Mouse (Mus musculus): ENCODE measurements around the gene Xntrpc. TPM values are rescaled to one million over a fixed set of nuclear protein-coding genes. Genes with fewer than 3 reads are reported as not detected.
A peak's percentile ranks its signal among the peaks of the same experiment; 100 is the strongest.

Gene Xntrpc
- polyA plus RNA-seq, 1 experiment from 2014 or later, result 1.4 TPM

DNA sequence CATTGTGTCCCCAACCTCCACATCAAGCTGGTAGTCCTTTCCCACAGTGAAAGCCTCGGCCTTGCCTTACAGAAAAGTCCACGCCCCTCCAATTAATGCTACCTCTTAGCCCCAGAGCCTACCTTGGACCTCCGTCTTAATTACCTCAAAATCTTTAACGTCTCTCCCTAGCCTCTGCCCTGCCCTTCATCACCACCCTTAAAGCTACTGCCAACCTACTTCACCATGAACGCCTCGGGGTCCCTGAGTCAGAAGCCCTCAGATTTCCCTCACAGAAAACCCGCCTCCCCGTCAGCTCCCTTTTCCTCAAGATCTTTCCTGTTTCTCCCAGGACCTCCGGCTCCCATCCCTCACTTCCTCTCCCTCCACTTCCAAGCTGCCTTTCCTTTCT is 863 bp upstream of the Xntrpc start:
- Histone ChIP-seq H3K4me2 (peak overlapping the region; percentile 87), H3K4me3 (ENCODE audit: low read depth, low read length) (peak overlapping the region; percentile 82), H3K36me3 (ENCODE audit: control insufficient read depth, insufficient read depth, low read length) (no peaks in the 10 kb centered on the region), H3K27ac (ENCODE audit: low read depth, low read length) (peak overlapping the region; percentile 74), H3K4me1 (ENCODE audit: control insufficient read depth, insufficient read depth, low read length) (peaks cover 14% of the 10 kb centered on the region), H3K9me3 (replicated peaks; ENCODE audit: control insufficient read depth, low read length) (no peaks in the 10 kb centered on the region), H3K9ac (ENCODE audit: low read depth, low read length) (peak overlapping the region; percentile 86), H3K27me3 (ENCODE audit: control insufficient read depth, insufficient read depth, low read length) (no peaks in the 10 kb centered on the region)
- 0 out of 2 replicates have a peak, but pooled peaks have one; percentile 6 for ATAC-seq (replicated peaks; ENCODE audit: insufficient number of reproducible peaks, low FRiP score, low TSS enrichment)
- 0% methylated on average over 9 of the region's 9 CpGs for WGBS (ENCODE audit: insufficient replicate concordance)

DNA sequence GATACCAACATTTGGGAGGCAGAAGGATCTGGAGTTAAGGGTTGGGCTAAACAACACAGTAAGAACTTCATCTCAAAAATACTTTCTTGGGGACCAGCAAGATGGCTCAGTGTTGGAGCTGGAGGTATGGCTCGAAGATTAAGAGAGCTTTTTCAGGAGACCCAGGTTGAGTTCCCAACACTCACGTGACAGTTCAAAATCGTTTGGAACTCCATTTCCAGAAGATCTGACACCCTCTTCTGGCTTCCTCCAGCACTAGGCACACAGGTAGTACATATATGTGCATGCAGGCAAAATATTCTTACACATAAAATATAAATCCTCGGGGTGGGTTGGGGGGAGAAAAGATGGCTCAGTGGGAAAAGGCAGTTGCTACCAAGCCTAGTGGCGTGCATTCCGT is 850 bp downstream of the Xntrpc start:
- Histone ChIP-seq H3K4me1 (ENCODE audit: control insufficient read depth, insufficient read depth, low read length) (peaks cover 14% of the 10 kb centered on the region), H3K4me3 (ENCODE audit: low read depth, low read length) (peak overlapping the region; percentile 82), H3K27ac (ENCODE audit: low read depth, low read length) (no peak overlapping the region), H3K27me3 (ENCODE audit: control insufficient read depth, insufficient read depth, low read length) (no peaks in the 10 kb centered on the region), H3K4me2 (peak overlapping the region; percentile 87), H3K9me3 (replicated peaks; ENCODE audit: control insufficient read depth, low read length) (no peaks in the 10 kb centered on the region), H3K36me3 (ENCODE audit: control insufficient read depth, insufficient read depth, low read length) (no peaks in the 10 kb centered on the region), H3K9ac (ENCODE audit: low read depth, low read length) (peak overlapping the region; percentile 86)
- WGBS (ENCODE audit: insufficient replicate concordance), result 74% methylated on average over 6 of the region's 6 CpGs
- ATAC-seq (replicated peaks; ENCODE audit: insufficient number of reproducible peaks, low FRiP score, low TSS enrichment), result no peak

DNA sequence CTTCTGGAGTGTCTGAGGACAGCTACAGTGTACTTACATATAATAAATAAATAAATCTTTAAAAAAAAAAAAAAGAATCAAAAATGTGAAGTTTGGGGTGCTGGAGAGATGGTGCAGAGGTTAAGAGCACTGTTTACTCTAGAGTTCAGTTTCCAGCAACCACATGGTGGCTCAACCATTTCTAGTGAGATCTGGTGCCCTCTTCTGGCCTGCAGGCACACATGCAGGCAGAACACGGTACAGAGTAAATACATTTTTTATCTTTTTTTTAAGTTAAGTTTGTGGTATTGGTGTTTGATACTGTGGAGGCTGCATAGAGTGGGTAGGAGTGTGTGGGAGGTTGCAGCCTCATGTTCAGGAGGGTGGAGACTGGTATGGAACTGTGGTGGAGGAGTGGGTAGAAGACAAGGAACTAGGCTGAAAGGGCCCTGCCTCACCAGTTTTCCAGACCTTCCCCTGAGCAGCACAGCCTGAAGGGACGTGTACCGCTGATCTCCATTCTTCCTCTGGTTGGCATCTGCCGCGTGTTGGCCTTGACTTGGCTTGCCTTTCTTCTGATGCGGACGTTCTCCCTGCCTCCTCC is 11.3 kb downstream of the Xntrpc start:
- H3K27ac ChIP-seq (ENCODE audit: low read depth, low read length), result no peak overlapping the region
- H3K9me3 ChIP-seq (replicated peaks; ENCODE audit: control insufficient read depth, low read length), result no peaks in the 10 kb centered on the region
- no peak overlapping the region for H3K9ac ChIP-seq (ENCODE audit: low read depth, low read length)
- no peak overlapping the region for H3K4me3 ChIP-seq (ENCODE audit: low read depth, low read length)
- no peak for ATAC-seq (replicated peaks; ENCODE audit: insufficient number of reproducible peaks, low FRiP score, low TSS enrichment)
- H3K4me2 ChIP-seq, result no peak overlapping the region
- H3K4me1 ChIP-seq (ENCODE audit: control insufficient read depth, insufficient read depth, low read length), result no peaks in the 10 kb centered on the region
- WGBS (ENCODE audit: insufficient replicate concordance), result 81% methylated on average over 7 of the region's 7 CpGs
- peaks cover 50% of the 10 kb centered on the region for H3K36me3 ChIP-seq (ENCODE audit: control insufficient read depth, insufficient read depth, low read length)
- H3K27me3 ChIP-seq (ENCODE audit: control insufficient read depth, insufficient read depth, low read length), result no peaks in the 10 kb centered on the region

DNA sequence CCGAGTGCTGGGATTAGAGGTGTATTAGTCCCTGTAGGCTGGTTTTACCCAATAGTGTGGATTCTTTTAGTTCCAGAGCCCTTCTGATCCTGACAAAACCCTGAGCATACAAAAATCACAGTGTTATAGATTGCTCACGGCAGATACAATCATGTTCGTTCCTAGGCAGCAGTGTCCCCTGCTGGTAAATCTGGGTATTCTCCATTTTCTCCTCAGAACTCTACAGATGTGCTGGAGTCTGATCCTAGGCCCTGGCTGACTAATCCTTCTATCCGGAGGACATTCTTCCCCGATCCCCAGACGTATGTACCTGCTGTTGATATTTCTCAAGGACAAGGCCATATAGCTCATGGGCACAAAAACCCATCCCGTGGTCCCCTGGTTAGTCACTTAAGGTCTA is 13.0 kb downstream of the Xntrpc start:
- H3K9ac ChIP-seq (ENCODE audit: low read depth, low read length), result no peak overlapping the region
- no peaks in the 10 kb centered on the region for H3K4me1 ChIP-seq (ENCODE audit: control insufficient read depth, insufficient read depth, low read length)
- 80% methylated on average over 7 of the region's 7 CpGs for WGBS (ENCODE audit: insufficient replicate concordance)
- no peak overlapping the region for H3K4me2 ChIP-seq
- H3K36me3 ChIP-seq (ENCODE audit: control insufficient read depth, insufficient read depth, low read length), result peaks cover 52% of the 10 kb centered on the region
- H3K27ac ChIP-seq (ENCODE audit: low read depth, low read length), result no peak overlapping the region
- no peak overlapping the region for H3K4me3 ChIP-seq (ENCODE audit: low read depth, low read length)
- no peak for ATAC-seq (replicated peaks; ENCODE audit: insufficient number of reproducible peaks, low FRiP score, low TSS enrichment)
- H3K9me3 ChIP-seq (replicated peaks; ENCODE audit: control insufficient read depth, low read length), result no peaks in the 10 kb centered on the region
- H3K27me3 ChIP-seq (ENCODE audit: control insufficient read depth, insufficient read depth, low read length), result no peaks in the 10 kb centered on the region

DNA sequence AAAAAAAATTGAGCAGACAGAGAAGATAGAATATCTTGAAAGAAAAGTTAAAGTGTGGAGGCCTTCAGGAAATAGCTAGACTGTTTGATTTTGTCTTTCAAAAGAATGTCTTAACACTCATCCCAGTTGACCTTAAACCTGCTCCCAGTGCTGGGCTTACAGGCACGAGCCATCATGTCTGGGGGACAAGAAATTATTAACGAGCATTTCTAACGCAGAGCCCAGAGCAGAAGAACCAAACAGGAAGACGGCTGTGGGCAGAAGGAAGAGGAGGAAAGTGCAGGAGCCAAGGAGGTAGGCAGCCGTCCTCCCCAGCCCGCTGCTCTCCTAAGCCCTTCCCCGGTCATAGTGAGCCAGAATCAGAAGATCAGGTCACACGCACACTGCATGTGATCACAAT is 14.8 kb downstream of the Xntrpc start:
- no peaks in the 10 kb centered on the region for H3K4me1 ChIP-seq (ENCODE audit: control insufficient read depth, insufficient read depth, low read length)
- H3K9me3 ChIP-seq (replicated peaks; ENCODE audit: control insufficient read depth, low read length), result no peaks in the 10 kb centered on the region
- no peak overlapping the region for H3K27ac ChIP-seq (ENCODE audit: low read depth, low read length)
- no peak overlapping the region for H3K4me2 ChIP-seq
- WGBS (ENCODE audit: insufficient replicate concordance), result 89% methylated on average over 8 of the region's 8 CpGs
- peaks cover 44% of the 10 kb centered on the region for H3K36me3 ChIP-seq (ENCODE audit: control insufficient read depth, insufficient read depth, low read length)
- H3K27me3 ChIP-seq (ENCODE audit: control insufficient read depth, insufficient read depth, low read length), result no peaks in the 10 kb centered on the region
- H3K4me3 ChIP-seq (ENCODE audit: low read depth, low read length), result no peak overlapping the region
- ATAC-seq (replicated peaks; ENCODE audit: insufficient number of reproducible peaks, low FRiP score, low TSS enrichment), result no peak
- H3K9ac ChIP-seq (ENCODE audit: low read depth, low read length), result no peak overlapping the region

DNA sequence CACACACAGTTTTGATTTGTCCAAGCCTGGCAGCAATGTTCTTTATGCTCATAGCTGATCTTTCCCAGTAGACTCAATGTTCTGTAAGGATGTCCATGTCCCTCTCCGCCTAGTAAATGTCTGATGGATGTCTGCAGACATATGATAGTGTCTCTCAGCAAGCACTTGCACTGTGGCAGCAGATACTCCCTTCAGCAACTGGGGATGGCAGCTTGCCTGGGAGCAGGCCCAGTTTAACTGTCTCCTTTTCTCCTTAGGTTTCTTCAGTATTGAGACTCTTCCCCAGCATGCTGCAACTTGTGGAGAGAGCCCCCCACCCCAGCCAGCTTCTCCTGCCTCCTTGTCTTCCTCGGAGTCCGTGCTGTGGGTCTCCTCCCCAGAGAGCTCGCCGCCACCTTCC is 16.3 kb downstream of the Xntrpc start:
- Histone ChIP-seq H3K36me3 (ENCODE audit: control insufficient read depth, insufficient read depth, low read length) (peaks cover 34% of the 10 kb centered on the region), H3K4me1 (ENCODE audit: control insufficient read depth, insufficient read depth, low read length) (no peaks in the 10 kb centered on the region), H3K9ac (ENCODE audit: low read depth, low read length) (no peak overlapping the region), H3K27ac (ENCODE audit: low read depth, low read length) (no peak overlapping the region), H3K4me2 (no peak overlapping the region), H3K27me3 (ENCODE audit: control insufficient read depth, insufficient read depth, low read length) (no peaks in the 10 kb centered on the region), H3K4me3 (ENCODE audit: low read depth, low read length) (no peak overlapping the region), H3K9me3 (replicated peaks; ENCODE audit: control insufficient read depth, low read length) (no peaks in the 10 kb centered on the region)
- ATAC-seq (replicated peaks; ENCODE audit: insufficient number of reproducible peaks, low FRiP score, low TSS enrichment), result no peak
- 95% methylated on average over 5 of the region's 5 CpGs for WGBS (ENCODE audit: insufficient replicate concordance)

DNA sequence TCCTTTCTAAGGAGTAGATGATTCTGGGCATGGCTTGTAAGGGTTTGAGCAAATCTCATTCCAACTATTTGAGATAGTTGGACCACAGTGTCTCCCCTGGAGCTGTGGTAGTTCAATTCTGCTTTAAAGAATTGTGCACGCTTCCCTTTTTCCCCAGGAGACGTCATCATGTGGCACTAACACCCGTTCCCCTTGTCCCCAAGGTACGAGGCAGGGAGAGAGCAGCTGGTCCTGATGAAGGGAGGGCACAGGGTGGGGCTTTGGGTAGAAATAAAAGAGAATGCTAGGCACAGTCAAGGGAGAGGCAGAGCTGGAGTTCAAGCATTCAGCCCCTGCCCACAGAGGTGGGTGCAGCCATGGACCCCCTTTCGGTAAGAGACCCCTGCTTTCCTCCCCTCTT is 17.3 kb downstream of the Xntrpc start, which contains the start of gene Trpc2:
Gene Trpc2 (plus strand): TSS at position 301 of the 400 bp plus-strand sequence.
- Histone ChIP-seq H3K9ac (ENCODE audit: low read depth, low read length) (no peak within 1 kb of the TSS), H3K27me3 (ENCODE audit: control insufficient read depth, insufficient read depth, low read length) (no peaks in the 10 kb centered on the region), H3K36me3 (ENCODE audit: control insufficient read depth, insufficient read depth, low read length) (peaks cover 30% of the 10 kb centered on the region), H3K4me3 (ENCODE audit: low read depth, low read length) (no peak within 1 kb of the TSS), H3K4me2 (no peak within 1 kb of the TSS), H3K27ac (ENCODE audit: low read depth, low read length) (no peak within 1 kb of the TSS), H3K9me3 (replicated peaks; ENCODE audit: control insufficient read depth, low read length) (no peaks in the 10 kb centered on the region), H3K4me1 (ENCODE audit: control insufficient read depth, insufficient read depth, low read length) (no peaks in the 10 kb centered on the region)
- 89% methylated on average over 5 of the region's 5 CpGs for WGBS (ENCODE audit: insufficient replicate concordance)
- ATAC-seq (replicated peaks; ENCODE audit: insufficient number of reproducible peaks, low FRiP score, low TSS enrichment), result no peak

DNA sequence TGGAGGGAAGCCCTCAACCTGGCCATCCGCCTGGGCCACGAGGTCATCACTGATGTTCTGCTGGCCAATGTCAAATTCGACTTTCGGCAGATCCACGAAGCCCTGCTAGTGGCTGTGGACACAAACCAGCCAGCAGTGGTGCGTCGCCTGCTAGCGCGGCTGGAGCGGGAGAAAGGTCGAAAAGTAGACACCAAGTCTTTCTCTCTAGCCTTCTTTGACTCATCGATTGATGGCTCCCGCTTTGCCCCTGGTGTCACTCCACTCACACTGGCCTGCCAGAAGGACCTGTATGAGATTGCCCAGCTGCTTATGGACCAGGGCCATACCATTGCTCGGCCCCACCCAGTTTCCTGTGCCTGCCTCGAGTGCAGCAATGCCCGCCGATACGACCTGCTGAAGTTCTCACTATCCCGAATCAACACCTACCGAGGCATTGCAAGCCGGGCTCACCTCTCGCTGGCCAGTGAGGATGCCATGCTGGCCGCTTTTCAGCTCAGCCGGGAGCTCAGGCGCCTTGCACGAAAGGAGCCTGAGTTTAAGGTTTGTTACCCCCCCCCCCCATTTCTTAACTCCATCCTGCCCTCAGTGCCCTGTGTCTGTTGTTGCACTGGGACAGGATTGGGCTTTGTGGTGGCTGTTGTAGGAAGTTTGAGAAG is 18.7 kb downstream of the Xntrpc start:
- Histone ChIP-seq H3K27me3 (ENCODE audit: control insufficient read depth, insufficient read depth, low read length) (no peaks in the 10 kb centered on the region), H3K27ac (ENCODE audit: low read depth, low read length) (no peak overlapping the region), H3K9ac (ENCODE audit: low read depth, low read length) (no peak overlapping the region), H3K36me3 (ENCODE audit: control insufficient read depth, insufficient read depth, low read length) (peaks cover 23% of the 10 kb centered on the region), H3K4me3 (ENCODE audit: low read depth, low read length) (no peak overlapping the region), H3K4me1 (ENCODE audit: control insufficient read depth, insufficient read depth, low read length) (no peaks in the 10 kb centered on the region), H3K4me2 (no peak overlapping the region), H3K9me3 (replicated peaks; ENCODE audit: control insufficient read depth, low read length) (no peaks in the 10 kb centered on the region)
- WGBS (ENCODE audit: insufficient replicate concordance), result 83% methylated on average over 26 of the region's 26 CpGs
- ATAC-seq (replicated peaks; ENCODE audit: insufficient number of reproducible peaks, low FRiP score, low TSS enrichment), result no peak

DNA sequence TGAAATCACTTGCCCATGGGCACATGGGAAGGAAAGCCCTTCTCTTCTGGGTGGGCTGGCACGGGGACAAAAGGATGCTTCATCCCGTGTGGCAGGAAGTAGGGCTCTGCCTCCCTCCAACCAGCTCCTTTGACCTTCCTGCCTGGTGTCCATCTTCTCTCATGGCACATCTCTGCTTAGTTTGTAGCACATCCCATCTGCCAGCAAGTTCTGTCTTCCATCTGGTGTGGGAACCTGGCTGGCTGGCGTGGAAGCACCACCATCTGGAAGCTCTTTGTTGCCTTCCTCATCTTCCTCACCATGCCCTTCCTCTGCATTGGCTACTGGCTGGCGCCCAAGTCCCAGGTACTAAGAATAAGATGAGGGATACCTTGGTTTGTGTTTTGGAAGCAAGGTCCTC is 21.8 kb downstream of the Xntrpc start:
- 77% methylated on average over 4 of the region's 4 CpGs for WGBS (ENCODE audit: insufficient replicate concordance)
- ATAC-seq (replicated peaks; ENCODE audit: insufficient number of reproducible peaks, low FRiP score, low TSS enrichment), result no peak

More for the DNA sequence above, 21.8 kb downstream of the Xntrpc start:
- H3K9me3 ChIP-seq (replicated peaks; ENCODE audit: control insufficient read depth, low read length), result 0 out of 2 replicates have a peak, but pooled peaks cover 2% of the 10 kb centered on the region
- no peak overlapping the region for H3K27ac ChIP-seq (ENCODE audit: low read depth, low read length)
- H3K9ac ChIP-seq (ENCODE audit: low read depth, low read length), result no peak overlapping the region
- no peaks in the 10 kb centered on the region for H3K4me1 ChIP-seq (ENCODE audit: control insufficient read depth, insufficient read depth, low read length)
- H3K36me3 ChIP-seq (ENCODE audit: control insufficient read depth, insufficient read depth, low read length), result peaks cover 9% of the 10 kb centered on the region
- no peak overlapping the region for H3K4me2 ChIP-seq
- H3K27me3 ChIP-seq (ENCODE audit: control insufficient read depth, insufficient read depth, low read length), result no peaks in the 10 kb centered on the region
- no peak overlapping the region for H3K4me3 ChIP-seq (ENCODE audit: low read depth, low read length)
